Mouse (Mus musculus) frontal cortex, postnatal 36 days (tissue): ENCODE results near the gene Kcnj2.

Source experiments
- DNase-seq, 2 experiments: peaks; one replicate each; pipeline ENCODE4 v3.0.0; 2022; ENCODE audit warnings: low spot score in 2 of 2

The Kcnj2 gene

GRCm38 (mm10) chr11:111065635-111066298 lies at the start of gene Kcnj2:
Gene Kcnj2, plus strand, starts transcription at chr11:111066164.
- peak; percentile 93 to 94 for DNase-seq

GRCm38 (mm10) chr11:111016206-111016605 lies 49.8 kb upstream of the Kcnj2 start:
- DNase-seq, result no peak

- no peak for DNase-seq
Measured at GRCm38 (mm10) chr11:111020211-111020610, 45.8 kb upstream of the Kcnj2 start.

GRCm38 (mm10) chr11:111022681-111023281 lies 43.2 kb upstream of the Kcnj2 start:
- DNase-seq, result no peak

GRCm38 (mm10) chr11:111042175-111042574 lies 23.8 kb upstream of the Kcnj2 start:
- DNase-seq, result no peak

- DNase-seq, result no peak
Measured at GRCm38 (mm10) chr11:111043298-111043697, 22.7 kb upstream of the Kcnj2 start.

GRCm38 (mm10) chr11:111054252-111054651 lies 11.7 kb upstream of the Kcnj2 start:
- no peak for DNase-seq

- DNase-seq, result peak in 1 of 2 experiments; percentile 40
Measured at GRCm38 (mm10) chr11:111054854-111055822, 10.8 kb upstream of the Kcnj2 start.

- peak in 1 of 2 experiments; percentile 65 for DNase-seq
Measured at GRCm38 (mm10) chr11:111056030-111056429, 9.9 kb upstream of the Kcnj2 start.

GRCm38 (mm10) chr11:111057435-111057834 lies 8.5 kb upstream of the Kcnj2 start:
- no peak for DNase-seq

- no peak for DNase-seq
Measured at GRCm38 (mm10) chr11:111059440-111059839, 6.5 kb upstream of the Kcnj2 start.

- DNase-seq, result no peak
Measured at GRCm38 (mm10) chr11:111060216-111060615, 5.7 kb upstream of the Kcnj2 start.

GRCm38 (mm10) chr11:111064751-111065527 lies 1.0 kb upstream of the Kcnj2 start:
- DNase-seq, result peak; percentile 63 to 72

GRCm38 (mm10) chr11:111066299-111066691 lies 331 bp downstream of the Kcnj2 start:
- peak in 1 of 2 experiments; percentile 53 for DNase-seq

- DNase-seq, result no peak
Measured at GRCm38 (mm10) chr11:111067787-111068186, 1.8 kb downstream of the Kcnj2 start.

GRCm38 (mm10) chr11:111070460-111070859 lies 4.5 kb downstream of the Kcnj2 start:
- no peak for DNase-seq

- DNase-seq, result no peak
Measured at GRCm38 (mm10) chr11:111074131-111074530, 8.2 kb downstream of the Kcnj2 start.

GRCm38 (mm10) chr11:111078107-111078506 lies 12.1 kb downstream of the Kcnj2 start:
- DNase-seq, result no peak

- no peak for DNase-seq
Measured at GRCm38 (mm10) chr11:111083009-111083408, 17.0 kb downstream of the Kcnj2 start.

GRCm38 (mm10) chr11:111086933-111087332 lies 21.0 kb downstream of the Kcnj2 start:
- DNase-seq, result no peak

GRCm38 (mm10) chr11:111088226-111088625 lies 22.3 kb downstream of the Kcnj2 start:
- no peak for DNase-seq
